Mouse (Mus musculus): Measurements from ENCODE around the gene Ppp1r11.

GRCm38 (mm10) chr17:36989437-36989836 lies 37.9 kb upstream of the Ppp1r11 start, which contains the start of gene H2-M5:
- TF ChIP-seq CTCF (IDR thresholded peaks at IDR 0.05; ENCODE audit: low read depth) (no peak), EP300 (IDR thresholded peaks at IDR 0.05; ENCODE audit: low read depth) (no peak)
